Comparison of ENCODE assay signal across 8 mouse cellular contexts in the genomic region with DNA sequence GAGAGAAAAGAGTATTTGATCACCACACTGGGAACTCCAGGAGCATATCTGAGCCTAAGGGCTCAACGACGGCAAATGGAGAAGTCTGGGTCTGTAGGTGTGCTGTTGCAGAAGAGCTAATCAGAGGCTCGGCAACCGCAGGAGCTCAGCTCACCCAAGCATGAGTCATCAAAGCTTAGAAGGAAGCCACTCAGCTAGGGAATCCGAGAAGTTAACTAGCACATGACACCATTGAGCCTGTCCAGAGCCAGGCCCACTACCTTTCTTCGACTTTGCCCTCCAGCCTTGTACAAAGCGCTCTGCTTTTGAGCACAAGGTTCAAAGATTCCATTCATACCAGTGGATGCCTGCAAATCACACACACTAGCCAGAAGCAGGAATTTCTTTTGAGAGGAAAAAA. TPM values are rescaled to one million over a fixed set of nuclear protein-coding genes. Genes with fewer than 3 reads are reported as not detected.
DNase-seq lines count a peak whose midpoint lies in the region; ATAC-seq and TF ChIP-seq lines count a peak whose summit lies in the region.

No protein-coding gene starts in this region.

- no peak for DNase-seq in heart, postnatal 14 days
- peak; percentile 46 for DNase-seq in T-cell, adult 2 months (ENCODE audit: low spot score)
- peak; percentile 39 for DNase-seq in heart, postnatal 0 days (ENCODE audit: low spot score)
- DNase-seq in liver = peak; percentile 48
- DNase-seq in retina, postnatal 1 day = peak; percentile 11
- no peak for DNase-seq in cerebellum, adult 11 months

- intact Hi-C loops in heart, postnatal 14 days (cut with DNase I) = no loop called here

- peak overlapping the region; percentile 78; the same call in 1 of the 2 replicates for H3K27ac ChIP-seq in heart, embryonic 12.5 days (ENCODE audit: poor library complexity, severe bottlenecking)
- peak overlapping the region; percentile 76 for H3K27ac ChIP-seq in heart, postnatal 0 days (ENCODE audit: low read depth)

- ATAC-seq in heart, embryonic 12.5 days (ENCODE audit: insufficient number of reproducible peaks, low FRiP score) = peak; percentile 82
- peak; percentile 88 for ATAC-seq in heart, postnatal 0 days (ENCODE audit: insufficient read depth, low read depth)
- ATAC-seq in erythroblast, adult 5-6 weeks (replicated peaks; ENCODE audit: low FRiP score, poor library complexity, severe bottlenecking) = no peak

- no peak overlapping the region for H3K9ac ChIP-seq in heart, embryonic 12.5 days
- H3K9ac ChIP-seq in heart, postnatal 0 days (replicated peaks; ENCODE audit: low read depth, low read length) = no peak overlapping the region

- no peaks in the 10 kb centered on the region for H3K36me3 ChIP-seq in heart, embryonic 12.5 days
- H3K36me3 ChIP-seq in heart, postnatal 0 days (replicated peaks; ENCODE audit: control insufficient read depth, insufficient read depth, low read length) = no peaks in the 10 kb centered on the region

- no peaks in the 10 kb centered on the region for H3K27me3 ChIP-seq in heart, embryonic 12.5 days (replicated peaks)
- no peaks in the 10 kb centered on the region for H3K27me3 ChIP-seq in heart, postnatal 0 days (ENCODE audit: control insufficient read depth, insufficient read depth, low read length)

- H3K4me2 ChIP-seq in heart, embryonic 12.5 days = peak overlapping the region; percentile 32
- H3K4me2 ChIP-seq in heart, postnatal 0 days (ENCODE audit: low read depth, low read length) = peak overlapping the region; percentile 10; the same call in 1 of the 2 replicates

- WGBS in heart, embryonic 12.5 days = 4% methylated on average over 7 of the region's 7 CpGs
- WGBS in heart, postnatal 0 days = 6% methylated on average over 7 of the region's 7 CpGs

- no peak for TF ChIP-seq EP300 in heart, postnatal 0 days (IDR thresholded peaks at IDR 0.05; ENCODE audit: low read depth)

- TF ChIP-seq CTCF in heart, postnatal 0 days (IDR thresholded peaks at IDR 0.05; ENCODE audit: low read depth) = no peak

- H3K4me1 ChIP-seq in heart, embryonic 12.5 days (replicated peaks) = peaks cover 28% of the 10 kb centered on the region
- peaks cover 20% of the 10 kb centered on the region for H3K4me1 ChIP-seq in heart, postnatal 0 days (ENCODE audit: control insufficient read depth, insufficient read depth)

- H3K4me3 ChIP-seq in heart, embryonic 12.5 days = no peak overlapping the region
- H3K4me3 ChIP-seq in heart, postnatal 0 days (ENCODE audit: low read depth, low read length) = no peak overlapping the region

- H3K9me3 ChIP-seq in heart, embryonic 12.5 days (replicated peaks) = no peaks in the 10 kb centered on the region
- no peaks in the 10 kb centered on the region for H3K9me3 ChIP-seq in heart, postnatal 0 days (replicated peaks; ENCODE audit: control insufficient read depth, low read length)

RNA-seq across cellular contexts. Expression of gene Nabp1, which starts 30.9 kb away (rescaled TPM):
- 17.6 and 17.7 TPM in 2 replicates for polyA plus RNA-seq in heart, embryonic 12.5 days (2016; fragmentation: Nextera tagmentation; extraction: Ambion mirVana)
- 10 to 100 TPM; 41.5 to 43.0 TPM for total RNA-seq in heart, postnatal 14 days (2021)
- total RNA-seq in heart, postnatal 0 days (2014; rRNA removed; ENCODE audit: low replicate concordance) = 28.9 and 38.3 TPM in 2 replicates
- polyA plus RNA-seq in heart, postnatal 0 days (2015; fragmentation: Nextera tagmentation; extraction: Ambion mirVana) = 26.6 and 28.1 TPM in 2 replicates
- 26.7 and 28.2 TPM in 2 replicates for total RNA-seq in erythroblast, adult 5-6 weeks (2015; ENCODE audit: low replicate concordance)
- total RNA-seq in erythroblast, adult 5-6 weeks (2017; ENCODE audit: low replicate concordance) = 18.1 and 28.2 TPM in 2 replicates

Comparison
In these comparisons a context has a peak if more than half of its experiments do, and no peak if none do; other contexts are left out.
1. DNase-seq: peak in T-cell, adult 2 months (single experiment), heart, postnatal 0 days (single experiment), liver (single experiment) and retina, postnatal 1 day (single experiment); none in heart, postnatal 14 days (0 of 2) and cerebellum, adult 11 months (single experiment).